Mouse (Mus musculus) adrenal gland, postnatal 14 days (tissue): ENCODE measurements around the gene Sema4d. TPM values are rescaled to one million over a fixed set of nuclear protein-coding genes. Genes with fewer than 3 reads are reported as not detected.

Experiments used
- DNase-seq: peaks from one replicate; pipeline ENCODE4 v3.0.0; 2021; ENCODE audit warnings: mixed read lengths
- microRNA-seq, 2 experiments: library from miRNA; unstranded; fragments of <30 nt; microRNA quantifications; one replicate each; pipeline ENCODE4 v1.2.0; 2021
- total RNA-seq: library from RNA; stranded (reverse); gene quantifications from 2 replicates; pipeline ENCODE4 v1.2.3, GENCODE M21; 2021

The Sema4d gene
- total RNA-seq, 1 experiment from 2014 or later = 9.5 TPM

- no peak for DNase-seq
Observed at GRCm38 (mm10) chr13:51642171-51642778, 151.3 kb downstream of the Sema4d start.

DNA sequence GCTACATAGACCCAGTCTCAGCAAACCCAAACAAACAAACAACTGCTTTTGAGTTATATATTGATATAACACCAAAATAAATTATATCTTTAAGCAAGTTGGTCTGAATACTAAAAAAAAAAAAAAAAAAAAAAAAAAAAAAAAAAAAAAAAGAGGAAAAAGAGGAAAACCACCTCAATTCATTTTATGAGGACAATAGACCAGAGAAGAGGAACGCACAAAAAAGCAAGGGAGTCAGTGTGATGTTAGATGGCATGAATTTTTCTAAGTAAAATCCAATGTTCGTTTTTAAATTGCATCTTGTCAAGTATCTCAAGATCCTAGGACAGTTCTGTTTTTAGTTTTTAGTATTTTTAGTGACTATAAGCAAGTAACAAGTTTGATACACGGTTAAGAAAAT lies 152.1 kb downstream of the Sema4d start:
- DNase-seq = no peak

DNA sequence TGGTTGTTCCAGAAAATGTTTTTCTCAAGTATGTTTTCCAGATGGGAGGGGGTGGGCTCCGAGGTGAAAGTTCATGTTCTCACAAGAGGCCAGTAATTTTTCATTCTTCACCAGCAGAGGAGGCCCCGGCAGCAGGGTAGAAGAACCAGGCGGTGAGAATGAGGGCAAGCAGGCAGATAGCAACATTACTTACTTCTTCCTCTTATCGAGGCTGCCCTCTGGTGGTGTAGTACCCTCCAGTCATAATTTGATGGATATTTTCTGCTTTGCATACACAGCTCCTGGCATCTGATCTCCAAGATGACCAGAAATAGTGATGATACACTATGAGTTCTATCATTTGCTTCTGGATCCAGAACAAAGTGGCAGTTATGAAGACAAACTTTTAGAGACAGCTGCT lies 154.6 kb downstream of the Sema4d start:
- peak; percentile 37 for DNase-seq

Small RNA genes within 50 kb of the gene (microRNA-seq; reads per million reads assigned to microRNA genes)
- 0 reads per million in 2 experiments for gene Gm23566

Other genes starting within 250 kb of the Sema4d start
- gene Shc3, start 224.3 kb downstream of the Sema4d start, total RNA-seq = 1.1 and 1.9 TPM in 2 replicates
- 27.0 and 29.6 TPM in 2 replicates for gene Cks2, start 148.5 kb downstream of the Sema4d start, total RNA-seq
- gene Secisbp2, start 142.1 kb downstream of the Sema4d start, total RNA-seq = 20.4 and 24.7 TPM in 2 replicates
- 51.7 and 63.2 TPM in 2 replicates for gene Gadd45g, start 52.9 kb upstream of the Sema4d start, total RNA-seq